Mouse (Mus musculus) left cerebral cortex, postnatal 25 days (tissue): ENCODE results near the gene Osbpl9. TPM values are rescaled to one million over a fixed set of nuclear protein-coding genes. Genes with fewer than 3 reads are reported as not detected.

Experiments
- microRNA-seq, 2 experiments: library from miRNA; unstranded; fragments of <30 nt; microRNA quantifications; one replicate each; pipeline ENCODE4 v1.2.0; 2022
- total RNA-seq, 2 experiments: library from RNA; stranded (reverse); gene quantifications; 2 replicates each; pipeline ENCODE4 v1.2.3; 2021

Gene Osbpl9
- total RNA-seq, 2 experiments from 2014 or later = 44.5 to 59.2 TPM

Small RNA genes lying within 50 kb of the gene (microRNA-seq; reads per million reads assigned to microRNA genes)
- gene Mir761 = 0 reads per million in 2 experiments

Other genes starting within 250 kb of the Osbpl9 start
- gene Nrd1, start 201.6 kb downstream of the Osbpl9 start, total RNA-seq = 100 to 1,000 TPM; 119 to 149 TPM
- gene Calr4, start 32.2 kb upstream of the Osbpl9 start, total RNA-seq = under 1 TPM; 0.50 to 0.80 TPM
- 100 to 1,000 TPM; 183 to 199 TPM for gene Eps15, start 78.0 kb upstream of the Osbpl9 start, total RNA-seq
- gene Ttc39a, start 204.4 kb upstream of the Osbpl9 start, total RNA-seq = 1 to 10 TPM; 2.0 to 3.9 TPM